Mouse (Mus musculus) spleen, postnatal 4 days (tissue): Measurements from ENCODE around the gene Psmb6.
"Not testable (repeated sequence)": the region's sequence is repeated elsewhere in the genome, so short reads cannot be mapped to it uniquely, and the experiment has no call there.

Experiments
- DNase-seq, 2 experiments: peaks; one replicate each; pipeline ENCODE4 v3.0.0; 2022; ENCODE audit warnings: low spot score in 2 of 2

The Psmb6 gene

DNA sequence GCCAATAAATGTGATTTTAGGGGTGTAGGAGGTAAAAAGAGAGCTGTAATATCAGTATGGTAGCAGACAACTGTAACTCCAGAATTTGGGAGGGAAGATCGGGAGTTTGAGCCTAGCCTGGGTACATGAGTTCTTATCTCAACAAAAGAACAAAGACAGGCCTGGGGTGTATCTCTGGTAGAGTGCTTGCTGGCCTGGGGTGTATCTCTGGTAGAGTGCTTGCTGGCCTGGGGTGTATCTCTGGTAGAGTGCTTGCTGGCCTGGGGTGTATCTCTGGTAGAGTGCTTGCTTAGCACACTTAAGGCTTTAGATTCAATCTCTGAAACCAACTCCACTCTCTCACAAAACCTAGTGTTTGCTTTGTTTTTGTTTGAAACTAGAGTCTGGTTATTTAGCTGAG lies 45.4 kb downstream of the Psmb6 start:
- DNase-seq, result not testable (repeated sequence)

DNA sequence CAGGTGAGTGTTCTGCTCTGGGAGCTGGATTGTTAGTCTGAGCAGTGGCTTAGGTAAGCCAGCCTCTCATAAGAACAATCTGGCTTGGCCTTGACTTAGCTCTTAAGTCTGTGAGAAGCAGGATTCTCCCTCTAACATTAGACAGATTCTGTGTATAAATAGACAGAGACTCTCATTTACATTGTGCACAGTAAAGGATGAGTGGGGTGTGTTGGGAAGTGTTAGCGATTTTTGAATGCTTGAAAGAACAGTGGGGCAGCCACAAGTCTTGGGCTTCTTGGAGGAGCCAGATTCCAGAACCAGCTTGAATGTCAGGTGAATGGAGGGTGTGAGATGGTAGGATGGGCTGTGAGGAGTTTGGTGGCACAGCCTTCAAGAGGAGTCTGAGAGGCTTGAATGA lies 46.5 kb downstream of the Psmb6 start:
- no peak for DNase-seq

DNA sequence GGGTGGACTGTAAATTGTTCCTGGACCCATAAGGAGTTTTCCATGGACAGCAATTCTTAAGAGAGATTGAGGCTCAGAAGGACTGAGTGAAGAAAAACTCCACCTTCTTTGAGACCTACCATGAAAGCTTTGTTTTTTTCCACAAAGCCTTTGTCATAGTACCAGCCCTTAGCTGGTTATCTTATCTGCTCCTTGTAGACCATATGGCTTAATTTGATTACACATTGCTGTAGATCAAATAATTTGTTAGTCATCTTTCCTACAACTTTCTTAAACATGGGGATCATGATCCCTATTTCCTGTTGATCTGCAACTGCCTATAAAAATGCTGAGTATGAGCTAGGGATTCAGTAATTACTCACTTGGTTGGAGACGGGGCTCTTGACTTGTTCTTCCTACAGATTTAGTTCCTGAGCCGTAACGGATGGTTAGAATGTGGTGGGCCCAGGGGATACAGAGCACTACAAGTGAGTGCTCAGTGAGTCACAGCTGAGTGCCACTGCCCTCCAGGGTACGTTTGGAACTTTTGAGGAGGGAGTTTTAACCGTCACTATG lies 47.3 kb downstream of the Psmb6 start:
- no peak for DNase-seq

- no peak for DNase-seq
Measured at GRCm38 (mm10) chr11:70573872-70574271, 48.7 kb downstream of the Psmb6 start.

DNA sequence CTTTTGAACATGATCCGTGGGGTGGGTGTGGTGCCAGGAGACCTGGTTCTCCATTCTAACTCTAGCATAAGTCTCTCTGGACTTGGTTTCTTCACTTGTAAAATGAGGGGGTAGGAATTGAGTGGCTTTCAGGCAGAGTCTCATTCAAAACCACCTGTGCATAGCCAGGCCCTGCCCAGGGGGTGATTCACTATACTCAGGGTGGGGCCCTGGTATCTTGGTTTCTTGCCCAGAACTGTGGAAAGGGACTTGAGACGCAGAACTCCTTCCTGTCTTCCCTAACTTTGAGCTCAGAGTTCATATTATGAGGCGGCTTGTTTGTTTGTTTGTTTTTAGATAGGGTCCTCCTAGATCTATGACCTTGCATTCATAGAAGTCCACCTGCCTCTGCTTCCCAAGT lies 52.0 kb downstream of the Psmb6 start:
- DNase-seq, result no peak
